Mouse (Mus musculus): ENCODE results near the gene Nudt14.

The Nudt14 gene

DNA sequence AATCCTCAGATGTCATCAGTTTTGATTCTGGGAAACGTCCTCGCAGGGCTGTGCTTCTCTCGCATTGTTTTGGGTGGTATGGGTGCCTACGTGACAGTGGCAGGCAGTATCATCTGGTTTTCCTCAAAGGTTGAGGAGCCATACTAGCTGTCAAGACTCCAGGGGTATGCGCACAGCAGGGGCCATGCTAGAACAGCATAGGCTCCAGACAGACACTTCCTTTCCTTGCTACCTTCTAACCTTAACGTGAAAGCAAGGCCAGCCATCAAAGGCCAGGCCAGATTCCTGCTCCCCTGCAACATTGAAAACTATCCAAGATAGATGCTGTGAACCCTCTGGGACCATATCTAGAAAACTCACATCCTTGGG lies 8.8 kb upstream of the Nudt14 start:
- CTCF ChIA-PET, result no interaction called here

DNA sequence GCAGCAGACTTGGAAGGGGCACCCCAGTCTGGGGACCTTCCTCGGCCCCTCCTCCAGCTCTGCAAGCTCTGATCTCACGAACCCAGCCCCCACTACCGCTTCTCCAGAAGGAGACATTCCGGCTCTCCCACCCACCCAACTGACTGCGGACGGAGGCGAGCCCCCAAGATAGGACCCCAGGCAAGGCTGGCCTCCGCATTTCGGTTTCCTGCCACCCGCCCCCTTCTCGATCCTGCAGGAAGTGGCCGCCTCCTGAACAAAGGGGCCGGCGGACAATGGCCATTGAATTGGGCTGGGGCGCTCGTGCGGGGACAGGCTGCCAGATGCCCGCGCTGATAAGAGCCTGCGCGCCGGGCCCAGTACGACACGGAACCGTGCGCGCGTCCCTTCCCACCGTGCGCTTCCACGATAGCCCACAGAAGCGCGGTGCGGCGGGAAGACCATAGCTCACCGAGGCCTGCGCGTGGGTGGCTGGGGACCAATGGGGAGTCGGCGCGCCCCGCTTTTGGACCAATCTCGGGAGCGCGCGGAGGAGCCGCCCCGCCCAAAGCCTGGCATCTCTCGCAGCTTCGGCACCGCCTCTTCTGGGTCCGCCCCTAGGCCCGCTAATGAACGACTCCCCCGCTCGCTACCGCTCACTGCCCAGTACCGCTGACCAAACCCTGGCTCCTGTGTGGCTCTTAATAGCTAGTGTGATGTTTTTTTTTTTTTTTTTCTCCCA lies 8.3 kb upstream of the Nudt14 start:
- CTCF ChIA-PET, result no interaction called here

DNA sequence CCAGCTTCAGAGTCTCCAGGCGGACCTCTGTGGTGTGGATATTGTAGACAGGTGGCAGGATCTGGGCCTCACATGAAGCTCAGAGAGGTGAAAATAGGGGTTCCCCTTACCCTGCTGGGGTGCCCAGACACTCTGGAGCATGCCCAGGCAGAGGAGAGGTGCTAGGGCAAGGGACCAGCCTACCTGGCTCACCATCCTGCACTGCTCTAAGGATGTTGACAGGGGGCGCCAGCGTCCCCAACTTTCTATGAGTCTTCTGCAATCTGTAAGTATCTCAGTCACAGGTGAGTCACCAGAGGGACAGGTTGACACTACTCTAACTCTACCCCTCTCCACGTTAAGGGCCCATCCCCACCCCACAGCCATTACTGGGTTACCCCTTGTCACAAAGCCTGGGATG lies 5.4 kb upstream of the Nudt14 start:
- CTCF ChIA-PET, result interaction anchor here (0.7 to 1.1 kb wide), 3 partner anchors 28 to 363 kb away, joined by 3 read pairs; no protein-coding TSS in a partner anchor

DNA sequence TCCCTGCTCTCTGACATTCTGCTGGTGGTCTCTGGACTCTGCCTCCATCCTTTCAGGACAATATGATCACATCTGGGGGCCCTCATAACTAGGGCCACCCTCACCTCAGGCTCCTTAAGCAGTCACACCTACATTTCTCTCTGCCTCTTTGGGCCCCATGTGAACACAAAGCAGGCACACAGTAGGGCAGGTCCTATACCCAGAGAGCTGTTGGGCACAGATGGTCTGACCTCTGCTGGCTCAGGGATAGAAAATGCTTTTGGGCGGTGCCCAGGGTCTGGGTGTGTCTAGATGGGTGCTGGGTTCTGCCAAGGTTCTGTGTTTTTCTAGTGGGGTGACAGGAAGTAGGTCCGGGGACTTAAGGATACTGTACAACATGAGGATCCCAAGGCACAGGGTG lies 1.7 kb upstream of the Nudt14 start:
- CTCF ChIA-PET, result no interaction called here

DNA sequence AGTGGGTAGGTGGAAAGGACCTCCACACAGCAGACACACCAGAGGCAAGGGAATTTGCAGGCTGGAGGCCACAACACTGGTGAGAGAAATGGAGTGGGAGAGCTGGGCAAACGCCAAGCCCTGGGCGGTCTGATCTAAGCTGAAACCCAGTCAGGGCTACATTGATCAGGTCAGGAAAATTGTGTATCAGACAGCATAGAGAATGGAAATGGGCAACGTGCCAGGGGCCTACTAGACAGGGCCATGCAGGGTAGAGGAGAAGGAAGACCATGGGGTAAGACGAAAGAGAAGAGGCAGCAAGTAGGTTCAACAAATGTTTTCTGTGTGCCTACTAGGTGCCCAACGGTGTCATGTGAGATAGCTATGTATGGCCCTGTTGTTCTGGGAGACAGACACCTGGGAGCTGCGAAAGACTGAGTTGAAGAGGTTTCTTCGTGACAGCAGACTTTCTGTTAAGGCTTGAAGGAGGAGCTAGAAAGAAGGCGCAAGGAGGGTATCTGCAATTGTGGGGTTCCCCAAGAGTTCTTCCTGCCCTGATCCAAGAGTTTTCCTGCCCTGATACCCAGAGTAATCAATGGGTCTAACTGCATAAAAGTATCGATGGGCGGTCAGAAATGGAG lies 658 bp downstream of the Nudt14 start:
- CTCF ChIA-PET, result interaction anchor here (0.6 kb wide), 1 partner anchor 28 kb away, joined by 3 read pairs; no protein-coding TSS in a partner anchor

DNA sequence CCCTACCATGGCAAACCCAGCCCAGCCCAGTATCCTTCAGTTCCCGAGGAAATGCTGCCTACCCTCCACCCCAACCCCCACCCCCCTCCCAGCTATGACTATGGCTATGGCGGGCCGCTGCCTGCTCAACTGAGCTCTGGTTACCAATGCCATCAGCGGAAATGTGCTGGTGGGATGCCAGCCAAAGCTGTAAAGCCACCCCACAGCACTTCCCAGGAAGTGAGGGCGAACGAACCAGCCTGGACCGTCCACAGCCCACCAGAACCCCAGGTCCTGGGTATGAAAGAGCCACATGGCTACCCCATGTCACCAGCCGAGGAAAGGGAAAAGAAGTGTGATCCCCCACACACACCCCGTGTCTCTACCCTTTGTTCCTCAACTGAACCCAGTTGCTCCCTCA lies 1.2 kb downstream of the Nudt14 start:
- CTCF ChIA-PET, result interaction anchor here (0.6 kb wide), 1 partner anchor 29 kb away, joined by 3 read pairs; no protein-coding TSS in a partner anchor

DNA sequence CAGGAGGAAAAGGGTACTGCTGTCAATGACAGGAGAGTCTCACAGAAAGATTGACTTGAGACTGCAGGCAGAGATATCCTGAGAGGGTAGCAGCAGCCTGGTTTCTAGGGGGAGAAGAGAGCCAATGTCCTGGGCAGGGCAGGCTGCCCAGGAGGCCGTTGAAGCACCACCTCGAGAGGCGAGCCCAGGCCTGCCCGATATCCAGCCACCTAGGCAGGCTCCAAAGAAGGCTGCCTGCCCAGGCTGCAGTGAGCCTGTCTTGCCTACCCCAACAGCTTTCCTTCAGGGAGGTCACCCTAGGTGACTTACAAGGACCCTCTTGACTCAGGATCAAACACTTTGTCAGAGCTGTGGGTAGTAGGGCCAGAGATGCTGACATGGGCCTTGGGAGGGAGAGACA lies 1.7 kb downstream of the Nudt14 start:
- CTCF ChIA-PET, result no interaction called here

DNA sequence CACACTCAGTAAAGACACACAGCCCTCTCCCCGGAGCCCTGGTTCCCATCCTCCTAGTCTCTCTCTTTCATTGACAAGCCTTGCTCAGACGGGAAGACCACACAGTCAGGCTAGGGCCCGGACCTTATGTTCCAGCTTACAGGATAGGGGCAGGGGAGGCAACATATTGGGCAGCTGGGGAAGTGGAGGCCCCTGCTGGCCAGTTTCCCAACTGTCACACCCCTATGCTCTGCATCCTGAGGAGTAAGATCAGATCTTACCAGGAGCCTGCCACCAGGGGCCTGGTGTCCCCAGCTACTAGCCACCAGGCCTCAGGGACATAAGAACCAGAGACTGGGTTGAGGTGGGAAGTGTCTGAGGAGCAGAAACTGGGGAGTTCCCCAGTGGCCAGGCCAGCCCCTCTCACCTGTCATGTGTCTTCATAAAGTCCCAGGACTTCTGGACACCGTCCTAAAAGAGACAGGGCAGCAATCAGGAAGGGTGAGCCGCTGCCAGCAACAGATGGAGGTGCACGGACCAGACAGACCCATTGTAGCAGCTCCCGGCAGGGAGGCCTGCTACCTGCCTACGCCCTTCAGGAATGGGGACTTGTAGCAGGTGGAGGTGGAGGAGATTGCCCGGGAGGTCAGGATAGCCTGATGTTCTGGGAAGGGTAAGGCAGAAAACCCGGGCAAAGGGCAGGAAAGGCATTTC lies 2.9 kb downstream of the Nudt14 start:
- CTCF ChIA-PET, result no interaction called here

DNA sequence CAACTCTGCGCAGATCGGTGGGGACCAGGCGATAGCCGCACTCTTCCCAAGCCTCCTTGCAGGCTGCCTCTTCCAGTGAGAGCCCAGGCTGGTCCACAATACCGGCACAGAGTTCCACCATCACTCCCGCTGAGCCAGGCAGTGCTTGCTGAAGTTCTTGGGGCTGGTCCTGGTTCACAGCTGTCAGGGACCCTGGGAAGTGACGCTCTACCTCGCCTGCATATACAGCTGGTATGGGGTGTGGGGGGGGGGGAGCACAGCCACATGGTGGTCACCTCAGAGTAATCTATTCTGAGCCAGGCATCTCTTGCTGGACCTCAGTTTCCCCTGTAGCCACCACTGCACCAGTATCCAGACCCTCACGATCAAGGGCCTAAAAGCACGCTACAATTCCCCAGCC lies 3.6 kb downstream of the Nudt14 start:
- CTCF ChIA-PET, result interaction anchor here (0.6 kb wide), 1 partner anchor 155 kb away, joined by 3 read pairs; no protein-coding TSS in a partner anchor

DNA sequence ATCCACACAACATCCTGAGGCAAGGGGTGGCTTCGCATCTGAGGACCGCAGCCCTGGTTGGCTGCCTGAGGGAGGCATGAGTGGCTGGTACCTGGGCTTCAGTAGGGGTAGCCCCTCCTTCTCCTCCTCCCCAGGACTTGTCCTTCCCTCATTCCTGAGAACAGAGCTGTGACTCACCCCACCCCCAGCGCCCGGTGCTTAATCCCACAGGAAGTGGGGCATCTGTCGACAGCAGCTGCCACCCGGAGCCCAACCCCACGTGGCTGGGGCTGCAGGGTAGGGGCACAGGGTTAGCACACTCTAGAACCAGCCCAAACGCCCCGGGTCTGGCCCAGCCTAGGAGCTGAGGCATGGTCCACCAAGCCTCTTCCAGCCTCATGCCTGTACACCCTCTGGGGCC lies 4.0 kb downstream of the Nudt14 start:
- CTCF ChIA-PET, result interaction anchor here (0.6 kb wide), 1 partner anchor 155 kb away, joined by 3 read pairs; no protein-coding TSS in a partner anchor

DNA sequence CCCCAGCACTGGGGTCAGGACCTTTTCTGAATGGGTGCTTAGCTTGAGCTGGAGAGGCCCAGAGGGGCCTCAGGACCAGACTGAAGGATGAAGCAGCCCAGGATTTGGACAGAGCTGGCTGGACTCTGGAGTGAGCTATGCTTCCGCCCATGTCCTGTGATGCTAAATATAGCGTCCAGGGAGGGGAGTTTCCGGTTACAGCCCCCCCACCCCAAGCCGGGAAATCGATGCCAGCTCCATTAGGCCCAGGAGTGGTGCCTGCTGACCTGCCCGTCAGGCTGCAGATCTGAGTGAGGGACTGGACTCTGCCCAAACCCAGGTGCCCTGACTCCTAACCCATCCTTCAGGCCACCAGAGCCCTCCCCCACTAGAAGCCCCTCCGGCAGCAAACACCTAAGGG lies 9.3 kb downstream of the Nudt14 start:
- CTCF ChIA-PET, result no interaction called here

DNA sequence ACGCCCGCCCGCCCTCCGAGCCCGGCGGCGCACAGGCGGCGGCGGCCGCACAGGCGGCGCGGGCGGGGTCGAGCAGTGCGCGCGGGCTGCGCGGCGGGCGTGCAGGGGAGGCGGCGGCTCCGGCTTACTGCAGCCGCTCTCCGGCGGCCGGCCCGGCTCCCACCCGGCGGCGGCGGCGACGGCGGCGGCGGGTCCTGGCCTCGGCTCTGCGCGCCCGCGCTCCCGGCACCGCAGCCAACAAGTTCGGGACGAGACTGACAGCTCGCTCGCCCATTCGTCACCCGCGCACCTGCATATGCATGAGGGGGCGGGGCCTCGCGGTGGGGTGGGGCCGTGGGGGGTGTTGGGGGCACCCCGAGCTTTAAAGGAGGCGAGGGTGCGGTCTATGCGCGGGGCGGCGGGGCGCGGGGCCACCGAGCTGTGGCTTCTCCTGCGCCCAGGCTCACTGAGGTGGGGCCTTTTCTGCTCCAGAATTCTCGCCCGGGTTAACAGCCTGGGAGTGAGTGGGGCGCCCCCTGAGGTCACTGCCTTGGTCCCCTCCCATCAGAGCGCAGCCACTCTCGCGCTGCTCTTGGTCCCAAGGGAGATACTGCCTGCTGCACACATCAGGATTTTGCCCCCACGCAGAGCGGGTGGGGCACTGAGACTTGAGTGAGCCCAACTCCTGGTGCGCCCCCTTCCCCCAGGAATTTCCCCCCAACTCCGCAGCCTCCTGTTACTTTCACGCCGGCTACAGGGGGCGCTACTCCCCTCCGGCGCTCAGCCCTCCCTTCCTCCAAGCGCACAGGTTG lies 12.2 kb downstream of the Nudt14 start, which contains the start of gene Jag2:
Jag2 (minus strand) TSS at position 215 of the 791 bp plus-strand sequence.
- CTCF ChIA-PET, result no interaction called here

DNA sequence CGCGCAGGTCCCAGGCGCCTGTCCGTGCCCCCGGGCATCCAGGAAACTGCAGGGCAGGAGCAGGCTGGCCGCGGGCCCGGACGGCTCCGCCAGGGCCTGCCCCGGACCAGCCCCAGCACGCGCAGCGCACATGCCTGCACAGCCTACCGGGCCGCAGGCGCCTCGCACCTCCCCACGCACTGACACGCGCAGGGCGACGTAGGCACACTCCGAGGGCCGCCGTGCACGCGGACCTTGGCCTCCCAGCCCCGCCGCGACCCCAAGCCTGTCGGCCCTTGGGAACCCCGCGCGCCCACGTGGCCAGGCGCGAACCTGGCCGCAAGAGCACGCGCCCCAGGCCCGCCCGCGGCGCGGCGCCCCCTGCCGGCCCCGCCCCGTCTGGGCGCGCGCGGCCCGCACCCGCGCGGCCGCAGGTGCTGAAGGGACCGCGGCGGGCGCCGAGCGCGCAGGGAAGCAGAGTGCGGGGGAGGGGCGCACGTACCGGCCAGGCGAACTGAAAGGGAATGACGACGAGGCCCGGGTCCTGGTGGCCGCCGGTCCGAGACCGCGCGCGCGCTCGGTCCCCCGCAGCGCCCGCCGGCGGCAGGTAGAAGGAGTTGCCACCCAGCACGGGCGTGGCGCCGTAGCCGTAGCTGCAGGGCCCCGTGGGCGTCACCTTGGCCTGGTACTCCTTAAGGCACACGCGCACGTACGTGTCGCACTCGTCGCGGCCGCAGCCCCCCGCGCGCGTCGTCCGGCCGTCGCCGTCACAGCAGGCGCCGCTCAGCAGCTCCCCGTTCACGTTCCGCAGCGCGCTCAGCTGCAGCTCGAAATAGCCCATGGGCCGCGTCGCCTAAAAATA lies 13.3 kb downstream of the Nudt14 start:
- CTCF ChIA-PET, result no interaction called here

DNA sequence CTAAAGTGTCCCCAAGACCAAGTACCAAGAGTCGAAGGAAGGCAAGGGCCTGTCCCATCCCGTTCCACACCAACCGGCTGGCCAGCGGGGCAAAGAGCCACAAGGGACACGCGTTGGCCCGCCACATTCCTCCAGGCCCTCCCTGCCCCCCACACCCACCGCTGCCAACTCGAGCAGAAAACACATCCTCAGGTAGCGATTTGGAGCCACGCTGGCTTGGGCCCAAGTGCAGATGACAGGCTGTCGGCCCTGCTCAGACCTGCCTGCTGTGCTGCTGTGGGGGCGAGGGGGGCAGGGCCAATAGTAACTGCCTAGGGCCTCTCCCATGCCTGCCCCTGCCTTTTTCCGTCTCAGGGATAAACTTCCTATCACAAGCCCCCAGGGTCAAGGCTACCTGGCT lies 14.7 kb downstream of the Nudt14 start:
- CTCF ChIA-PET, result no interaction called here

DNA sequence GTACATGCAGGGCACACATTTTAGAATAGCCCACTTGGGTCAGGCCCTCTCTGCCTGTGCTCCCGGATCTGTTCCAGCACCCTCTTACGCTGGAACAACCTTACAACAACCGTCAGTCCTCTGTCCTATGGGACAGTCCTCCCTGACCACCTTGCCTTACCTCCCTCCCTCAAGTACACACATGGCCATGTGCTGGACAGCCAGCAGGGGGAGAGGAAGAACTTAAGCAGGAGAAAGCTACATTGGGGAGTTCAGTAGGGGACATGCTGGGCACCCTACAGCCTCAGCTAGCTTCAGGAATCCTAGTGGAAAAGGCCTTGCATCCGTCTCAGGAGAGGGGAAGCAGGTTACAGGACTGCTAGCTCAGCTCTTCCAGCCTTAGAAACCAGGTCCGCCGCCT lies 16.0 kb downstream of the Nudt14 start:
- CTCF ChIA-PET, result no interaction called here

DNA sequence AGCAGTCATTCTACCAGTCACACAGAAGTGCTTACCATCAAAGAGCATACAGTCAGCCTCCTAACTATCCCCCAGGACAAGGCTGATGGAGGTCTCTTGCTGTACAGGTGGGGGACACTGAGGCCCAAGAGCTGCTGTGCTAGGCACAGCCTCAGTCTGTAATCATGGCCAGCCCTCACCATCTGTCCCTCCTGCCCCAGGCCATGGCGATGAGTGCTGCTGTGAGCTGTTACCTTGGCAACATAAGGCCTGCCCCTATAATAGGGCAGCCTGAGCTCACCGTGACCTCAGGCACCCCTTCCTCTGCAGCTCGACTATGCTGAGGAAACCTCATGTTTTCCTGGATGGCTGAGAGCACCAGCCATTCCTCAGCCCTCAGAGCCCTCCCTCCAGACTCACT lies 19.4 kb downstream of the Nudt14 start:
- CTCF ChIA-PET, result no interaction called here

DNA sequence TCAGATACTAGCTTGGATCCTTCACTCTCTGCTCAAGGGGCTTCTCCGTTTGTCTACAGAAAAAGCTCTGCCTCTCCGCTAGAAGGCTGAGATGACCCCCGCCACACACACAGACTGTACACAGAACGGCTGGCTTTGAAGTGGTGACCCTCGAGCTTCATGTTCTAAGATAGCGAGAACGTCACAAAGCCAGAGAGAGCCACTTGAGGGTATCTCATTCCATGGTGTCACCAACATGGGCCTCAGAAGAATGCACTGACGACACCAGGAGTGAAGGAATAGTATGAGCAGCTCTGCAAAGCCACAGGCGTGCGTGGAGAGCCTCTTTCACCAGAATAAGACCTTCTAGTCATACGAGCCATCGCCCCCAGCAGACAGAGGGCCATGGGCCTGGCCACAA lies 20.4 kb downstream of the Nudt14 start:
- CTCF ChIA-PET, result no interaction called here

DNA sequence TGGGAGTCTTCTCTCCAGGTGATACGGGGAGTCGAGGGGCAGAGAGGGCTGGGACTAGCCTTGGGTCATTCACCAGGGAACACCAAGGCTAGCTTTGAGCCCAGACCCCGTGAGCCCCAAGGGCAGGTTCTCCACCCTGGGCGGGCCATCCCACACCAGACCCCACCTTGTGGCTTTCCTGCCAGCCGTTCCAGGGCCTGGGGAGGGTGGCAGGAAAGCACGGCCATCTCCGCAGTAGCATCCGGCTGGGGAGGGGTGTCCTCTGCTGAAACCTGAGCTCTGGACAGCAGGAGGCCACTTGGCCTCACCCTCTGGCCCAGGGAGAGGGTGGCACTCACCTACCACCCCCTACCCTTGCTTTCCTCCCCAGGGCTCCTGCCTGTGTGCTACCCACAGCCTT lies 24.0 kb downstream of the Nudt14 start:
- CTCF ChIA-PET, result no interaction called here

DNA sequence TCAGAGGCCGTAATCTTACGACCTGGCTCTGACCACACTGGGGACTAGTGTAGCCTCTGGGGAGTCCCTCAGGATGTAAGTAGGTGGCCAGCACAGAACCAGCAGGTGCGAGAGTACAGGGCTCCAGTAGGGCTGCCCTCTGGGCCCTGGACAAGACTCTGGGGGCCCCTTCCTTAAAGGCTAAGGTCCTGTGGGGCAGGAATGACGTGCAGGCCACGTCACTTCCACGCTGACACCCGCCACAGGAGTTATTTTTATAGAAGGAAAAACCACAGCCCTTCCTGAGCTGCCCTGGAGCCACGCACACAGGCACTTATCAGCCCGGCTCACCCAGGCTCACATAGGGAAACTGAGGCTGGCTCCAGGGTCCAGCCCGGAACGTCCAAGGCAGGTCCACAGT lies 24.4 kb downstream of the Nudt14 start:
- CTCF ChIA-PET, result no interaction called here

DNA sequence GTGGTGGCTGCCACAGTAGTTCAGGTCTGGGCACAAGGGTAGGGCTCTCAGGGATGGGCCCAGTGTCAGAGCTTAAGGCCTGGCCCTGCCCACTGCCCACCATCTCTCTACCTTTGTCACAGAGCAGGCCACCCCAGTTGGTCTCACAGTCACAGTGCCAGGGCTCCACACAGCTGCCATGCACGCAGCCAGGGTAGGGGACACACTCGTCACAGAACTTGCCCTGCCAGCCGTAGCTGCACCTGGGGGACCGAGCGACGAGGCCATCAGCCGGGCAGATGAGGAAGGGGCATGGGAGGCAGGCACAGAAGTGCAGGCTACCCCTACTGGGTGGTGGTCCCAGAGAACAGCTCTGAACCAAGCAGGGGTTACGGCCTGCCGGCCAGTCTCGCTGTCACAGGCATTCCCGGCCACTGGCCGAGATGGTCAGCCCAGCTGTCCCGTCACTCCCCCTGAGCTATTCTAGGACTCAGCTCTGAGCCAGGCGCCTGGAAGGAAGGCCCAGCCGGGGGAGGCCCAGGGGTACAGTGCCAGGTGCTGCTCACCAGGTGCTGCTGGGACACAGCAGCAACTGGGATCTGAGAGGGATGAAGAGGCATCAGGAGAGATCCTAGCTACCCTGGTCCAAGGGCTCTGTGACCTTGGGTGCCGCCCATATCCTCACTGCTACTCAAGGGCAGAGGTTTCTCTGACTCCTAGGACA lies 25.1 kb downstream of the Nudt14 start:
- CTCF ChIA-PET, result no interaction called here

DNA sequence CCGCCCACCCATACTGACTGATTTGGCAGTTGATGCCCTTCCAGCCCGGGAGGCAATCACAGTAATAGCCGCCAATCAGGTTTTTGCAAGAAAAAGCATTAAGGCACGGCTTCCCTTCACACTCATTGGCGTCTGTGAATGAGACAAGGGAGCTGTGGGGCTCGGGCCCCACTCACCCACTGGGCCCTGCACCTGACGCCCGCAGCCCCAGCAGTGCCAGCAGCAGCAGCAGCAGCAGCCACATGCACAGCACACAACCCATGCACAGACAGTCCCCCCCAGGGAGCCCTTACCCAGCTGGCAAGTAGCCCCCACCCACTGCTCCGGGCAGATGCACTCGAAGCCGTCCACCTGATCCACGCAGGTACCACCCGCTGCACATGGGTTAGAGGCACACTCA lies 26.3 kb downstream of the Nudt14 start:
- CTCF ChIA-PET, result no interaction called here
